Mouse (Mus musculus) liver, postnatal 0 days (tissue): ENCODE data around the gene Map2k2.

Experiments
- CTCF ChIP-seq: sonication (generic); IDR thresholded peaks from 2 replicates; pipeline ENCODE4 v1.5.1; 2016; ENCODE audit warnings: antibody characterized with exemption, low read depth
- EP300 ChIP-seq: IDR thresholded peaks from 2 replicates; pipeline ENCODE4 v1.6.1; 2016; ENCODE audit warnings: antibody characterized with exemption, low read depth, mild to moderate bottlenecking

- TF ChIP-seq CTCF, result no peak
- no peak for TF ChIP-seq EP300
These were observed 59.4 kb downstream of the Map2k2 start for GRCm38 (mm10) chr10:81165118-81165517.
